Mouse (Mus musculus): ENCODE results near the gene Jade3. TPM values are rescaled to one million over a fixed set of nuclear protein-coding genes. Genes with fewer than 3 reads are reported as not detected.

The Jade3 gene
- polyA plus RNA-seq, 1 experiment from 2014 or later: 5.0 TPM

DNA sequence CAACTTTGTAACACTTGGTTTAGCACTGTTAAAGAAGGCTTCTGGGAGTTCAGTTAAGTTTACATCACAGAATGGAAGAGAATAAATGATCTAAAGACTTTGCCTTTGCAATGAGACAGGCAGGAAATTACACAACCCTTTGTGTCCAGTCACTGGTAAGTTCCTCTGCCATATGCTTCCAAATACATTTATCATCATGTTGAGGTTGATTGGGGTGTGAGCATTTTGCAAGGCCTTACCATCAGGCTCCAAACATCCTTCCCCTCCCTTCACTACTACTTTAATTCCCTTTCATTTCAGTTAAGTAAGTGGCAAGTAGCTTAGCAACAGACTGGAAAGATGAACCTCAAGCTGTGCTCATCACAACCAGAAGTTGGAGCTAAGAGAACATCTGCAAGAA is 96.1 kb downstream of the Jade3 start:
- no peak for ATAC-seq (ENCODE audit: low read depth)
- H3K4me1 ChIP-seq (ENCODE audit: control insufficient read depth, insufficient read depth, low read length): no peaks in the 10 kb centered on the region
- no peaks in the 10 kb centered on the region for H3K9me3 ChIP-seq (ENCODE audit: control insufficient read depth, low read length)
- H3K4me3 ChIP-seq (ENCODE audit: low read depth, low read length): no peak overlapping the region
- H3K27me3 ChIP-seq (ENCODE audit: control insufficient read depth, insufficient read depth, low read length): no peaks in the 10 kb centered on the region
- H3K36me3 ChIP-seq (ENCODE audit: control insufficient read depth, insufficient read depth, low read length): no peaks in the 10 kb centered on the region
- no peak overlapping the region for H3K4me2 ChIP-seq (ENCODE audit: low read depth, low read length)
- H3K27ac ChIP-seq (ENCODE audit: low read depth, low read length): no peak overlapping the region
- H3K9ac ChIP-seq (replicated peaks; ENCODE audit: low read depth, low read length): no peak overlapping the region

DNA sequence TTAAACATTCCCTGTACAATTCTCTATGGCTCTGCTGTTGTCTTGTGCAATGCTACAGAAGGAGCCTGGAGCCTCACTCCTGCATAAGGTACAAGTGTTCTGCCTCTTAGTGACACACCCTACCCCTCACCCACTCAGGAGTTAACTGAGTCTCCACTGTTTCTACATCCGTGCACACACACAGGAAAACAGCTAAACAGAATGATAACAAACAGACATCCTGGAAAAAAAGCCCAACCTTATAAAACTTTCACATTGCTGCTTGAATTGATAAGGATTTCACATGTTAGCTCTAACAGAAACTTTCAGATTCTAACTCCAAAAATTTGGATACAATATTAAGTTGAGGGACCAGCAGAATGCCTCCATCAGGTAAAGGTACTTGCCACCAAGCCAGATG is 107.1 kb downstream of the Jade3 start:
- Histone ChIP-seq H3K36me3 (ENCODE audit: control insufficient read depth, insufficient read depth, low read length) (no peaks in the 10 kb centered on the region), H3K9ac (replicated peaks; ENCODE audit: low read depth, low read length) (no peak overlapping the region), H3K4me1 (ENCODE audit: control insufficient read depth, insufficient read depth, low read length) (no peaks in the 10 kb centered on the region), H3K27ac (ENCODE audit: low read depth, low read length) (no peak overlapping the region), H3K4me3 (ENCODE audit: low read depth, low read length) (no peak overlapping the region), H3K4me2 (ENCODE audit: low read depth, low read length) (no peak overlapping the region), H3K9me3 (ENCODE audit: control insufficient read depth, low read length) (no peaks in the 10 kb centered on the region), H3K27me3 (ENCODE audit: control insufficient read depth, insufficient read depth, low read length) (no peaks in the 10 kb centered on the region)
- 70% methylated on average over 1 of the region's 1 CpGs for WGBS
- ATAC-seq (ENCODE audit: low read depth): no peak

DNA sequence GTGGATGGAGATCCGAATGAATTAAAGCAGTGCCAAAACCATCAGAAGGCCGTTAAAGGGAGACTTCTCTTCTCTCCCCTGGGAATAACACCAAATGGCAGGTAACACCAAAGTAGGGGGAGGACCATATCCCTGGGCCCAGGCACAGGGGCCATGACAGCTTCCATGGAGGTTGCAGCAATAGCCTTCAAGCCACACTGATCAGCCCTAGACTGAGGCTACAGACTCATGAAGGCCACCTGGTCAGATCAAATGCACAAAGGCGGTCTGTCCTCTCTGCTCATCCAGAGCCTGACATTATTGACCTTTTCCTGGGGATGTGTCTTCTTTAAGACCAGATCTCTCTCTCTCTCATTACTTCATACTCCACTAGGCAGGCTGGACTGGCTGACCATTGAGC is 118.4 kb downstream of the Jade3 start:
- no peak for ATAC-seq (ENCODE audit: low read depth)
- H3K27ac ChIP-seq (ENCODE audit: low read depth, low read length): no peak overlapping the region
- WGBS: 90% methylated on average over 3 of the region's 3 CpGs
- no peak overlapping the region for H3K4me3 ChIP-seq (ENCODE audit: low read depth, low read length)
- no peak overlapping the region for H3K4me2 ChIP-seq (ENCODE audit: low read depth, low read length)
- no peaks in the 10 kb centered on the region for H3K9me3 ChIP-seq (ENCODE audit: control insufficient read depth, low read length)
- no peaks in the 10 kb centered on the region for H3K4me1 ChIP-seq (ENCODE audit: control insufficient read depth, insufficient read depth, low read length)
- H3K36me3 ChIP-seq (ENCODE audit: control insufficient read depth, insufficient read depth, low read length): no peaks in the 10 kb centered on the region
- no peaks in the 10 kb centered on the region for H3K27me3 ChIP-seq (ENCODE audit: control insufficient read depth, insufficient read depth, low read length)
- no peak overlapping the region for H3K9ac ChIP-seq (replicated peaks; ENCODE audit: low read depth, low read length)

DNA sequence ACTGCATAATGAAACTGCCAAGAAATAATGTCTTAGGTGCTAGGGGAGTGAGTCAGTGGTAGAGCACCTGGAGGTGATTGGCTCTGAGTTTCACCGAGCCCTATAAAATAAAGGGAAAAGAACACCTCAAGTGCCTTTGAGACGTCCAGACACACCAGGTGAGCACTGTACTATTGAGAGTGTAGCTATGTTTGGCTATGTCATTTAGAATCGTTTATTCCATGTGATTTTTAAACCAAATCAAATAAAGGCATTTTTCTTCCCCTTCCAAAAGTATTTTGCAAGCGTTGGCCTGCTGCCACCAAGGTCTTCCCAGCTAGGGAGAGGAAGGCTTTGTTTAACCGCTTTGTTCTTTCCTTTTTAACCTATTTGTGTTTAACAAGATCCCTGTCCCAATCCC is 122.1 kb downstream of the Jade3 start:
- Histone ChIP-seq H3K4me2 (ENCODE audit: low read depth, low read length) (peak overlapping the region; percentile 53), H3K9me3 (ENCODE audit: control insufficient read depth, low read length) (no peaks in the 10 kb centered on the region), H3K27me3 (ENCODE audit: control insufficient read depth, insufficient read depth, low read length) (no peaks in the 10 kb centered on the region), H3K27ac (ENCODE audit: low read depth, low read length) (no peak overlapping the region), H3K36me3 (ENCODE audit: control insufficient read depth, insufficient read depth, low read length) (no peaks in the 10 kb centered on the region), H3K4me1 (ENCODE audit: control insufficient read depth, insufficient read depth, low read length) (no peaks in the 10 kb centered on the region), H3K4me3 (ENCODE audit: low read depth, low read length) (peak overlapping the region; percentile 31), H3K9ac (replicated peaks; ENCODE audit: low read depth, low read length) (peak overlapping the region; percentile 44; the same call in 1 of the 2 replicates)
- no peak; the same call in 1 of the 2 replicates for ATAC-seq (ENCODE audit: low read depth)
- 51% methylated on average over 5 of the region's 5 CpGs for WGBS

DNA sequence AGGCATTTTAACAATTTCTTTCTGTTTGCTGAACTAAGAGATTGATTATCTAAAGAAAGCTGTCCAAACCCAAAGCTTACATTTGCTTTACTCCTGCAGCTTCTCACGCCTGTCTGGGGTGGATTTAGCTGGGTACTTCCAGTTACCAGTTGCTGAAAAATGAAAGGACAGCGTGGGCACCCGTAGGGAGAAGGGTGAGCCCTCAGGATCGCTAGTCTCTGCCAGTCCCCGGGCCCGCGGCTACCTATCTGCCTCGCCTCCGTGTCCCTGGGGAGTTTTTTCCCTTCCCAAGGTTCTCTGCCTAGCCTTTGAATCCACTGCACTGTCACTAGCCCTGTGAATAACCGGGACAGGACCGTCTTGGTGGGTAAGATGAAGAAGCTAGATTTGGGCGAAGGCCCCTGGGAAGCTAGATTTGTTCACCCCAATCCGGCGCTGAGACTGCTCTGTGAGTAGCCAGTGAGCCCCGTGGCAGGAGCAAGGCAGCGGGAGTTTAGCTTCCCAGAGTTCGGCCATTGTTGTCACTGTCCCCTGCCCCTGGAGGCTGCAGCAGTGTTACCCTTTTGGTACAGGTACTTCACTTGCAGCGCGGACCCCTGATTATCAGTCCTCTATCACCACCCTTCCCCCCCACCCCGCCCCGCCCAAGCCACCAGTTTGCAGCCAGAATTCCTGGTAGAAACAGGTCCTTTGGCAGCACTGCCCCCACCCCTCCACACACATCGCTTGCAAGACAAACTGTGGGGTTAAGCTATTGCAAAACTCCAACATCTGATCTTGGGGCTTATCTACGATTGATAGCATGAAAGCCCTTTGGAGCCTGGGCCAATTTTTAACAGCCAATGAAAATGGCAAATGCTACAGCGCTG is 122.8 kb downstream of the Jade3 start:
- Histone ChIP-seq H3K9ac (replicated peaks; ENCODE audit: low read depth, low read length) (peak overlapping the region; percentile 44), H3K4me3 (ENCODE audit: low read depth, low read length) (peak overlapping the region; percentile 31), H3K4me2 (ENCODE audit: low read depth, low read length) (peak overlapping the region; percentile 53), H3K36me3 (ENCODE audit: control insufficient read depth, insufficient read depth, low read length) (no peaks in the 10 kb centered on the region), H3K27ac (ENCODE audit: low read depth, low read length) (no peak overlapping the region), H3K4me1 (ENCODE audit: control insufficient read depth, insufficient read depth, low read length) (no peaks in the 10 kb centered on the region), H3K27me3 (ENCODE audit: control insufficient read depth, insufficient read depth, low read length) (no peaks in the 10 kb centered on the region), H3K9me3 (ENCODE audit: control insufficient read depth, low read length) (no peaks in the 10 kb centered on the region)
- 17% methylated on average over 24 of the region's 24 CpGs for WGBS
- ATAC-seq (ENCODE audit: low read depth): peak; percentile 63

DNA sequence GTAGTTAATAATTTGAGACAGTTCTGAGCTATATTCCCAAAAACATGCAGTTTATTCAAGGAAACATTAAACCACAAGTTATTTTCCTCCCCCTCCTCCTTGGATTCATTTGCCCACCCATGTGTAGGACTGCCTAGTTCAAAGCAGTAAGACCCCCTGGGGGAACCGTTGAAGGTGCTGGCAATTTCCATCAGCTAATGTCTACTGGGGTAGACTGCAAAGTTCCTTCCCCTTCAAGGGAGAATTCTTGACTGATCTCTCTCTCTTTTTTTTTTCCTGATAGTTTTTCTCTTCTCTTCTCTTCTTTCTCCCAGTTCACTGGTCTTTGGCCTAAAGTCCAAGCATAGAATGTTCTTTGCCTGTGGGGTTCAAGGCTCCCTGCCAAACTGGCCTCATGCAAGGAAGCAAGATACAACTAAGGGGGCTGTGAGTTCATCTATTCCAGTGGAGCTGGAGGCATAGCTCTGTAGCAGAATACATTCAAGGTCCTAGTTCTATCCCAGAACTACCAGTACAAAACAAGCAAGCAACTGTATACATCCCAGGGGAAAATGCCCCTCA is 123.5 kb downstream of the Jade3 start:
- Histone ChIP-seq H3K27me3 (ENCODE audit: control insufficient read depth, insufficient read depth, low read length) (no peaks in the 10 kb centered on the region), H3K4me2 (ENCODE audit: low read depth, low read length) (no peak overlapping the region), H3K4me3 (ENCODE audit: low read depth, low read length) (no peak overlapping the region), H3K27ac (ENCODE audit: low read depth, low read length) (no peak overlapping the region), H3K9me3 (ENCODE audit: control insufficient read depth, low read length) (no peaks in the 10 kb centered on the region), H3K36me3 (ENCODE audit: control insufficient read depth, insufficient read depth, low read length) (no peaks in the 10 kb centered on the region), H3K4me1 (ENCODE audit: control insufficient read depth, insufficient read depth, low read length) (no peaks in the 10 kb centered on the region), H3K9ac (replicated peaks; ENCODE audit: low read depth, low read length) (no peak overlapping the region)
- no peak for ATAC-seq (ENCODE audit: low read depth)
- WGBS: 50% methylated on average over 1 of the region's 1 CpGs

DNA sequence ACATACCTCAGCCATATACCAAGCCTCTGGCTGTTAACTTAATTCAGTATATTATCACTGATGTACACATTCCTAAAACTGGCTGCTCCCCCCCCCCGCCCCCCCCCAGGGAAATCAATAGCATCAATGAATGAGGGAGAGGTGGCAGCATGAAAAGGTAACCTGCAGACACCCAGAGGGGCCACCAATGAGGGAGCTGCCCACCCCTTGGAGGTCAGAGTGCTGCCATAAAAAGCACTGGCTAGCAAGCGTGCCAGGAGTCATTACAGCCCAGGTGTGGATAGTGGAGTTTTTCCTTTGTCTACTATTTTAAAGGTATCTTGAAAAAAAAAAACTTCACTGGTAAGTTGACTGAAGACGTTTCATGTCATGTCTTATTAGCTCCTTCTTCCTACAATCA is 124.0 kb downstream of the Jade3 start, which contains the start of gene Rgn:
Gene Rgn, plus strand, starts transcription at position 256 of the 400 bp plus-strand sequence.
- Histone ChIP-seq H3K4me1 (ENCODE audit: control insufficient read depth, insufficient read depth, low read length) (no peaks in the 10 kb centered on the region), H3K9ac (replicated peaks; ENCODE audit: low read depth, low read length) (no peak within 1 kb of the TSS), H3K27ac (ENCODE audit: low read depth, low read length) (no peak within 1 kb of the TSS), H3K27me3 (ENCODE audit: control insufficient read depth, insufficient read depth, low read length) (no peaks in the 10 kb centered on the region), H3K36me3 (ENCODE audit: control insufficient read depth, insufficient read depth, low read length) (no peaks in the 10 kb centered on the region), H3K4me3 (ENCODE audit: low read depth, low read length) (0 out of 2 replicates have a peak within 1 kb of the TSS, but pooled peaks have one; percentile 31), H3K9me3 (ENCODE audit: control insufficient read depth, low read length) (no peaks in the 10 kb centered on the region), H3K4me2 (ENCODE audit: low read depth, low read length) (peak within 1 kb of the TSS; percentile 53)
- WGBS: 77% methylated on average over 3 of the region's 3 CpGs
- ATAC-seq (ENCODE audit: low read depth): no peak

DNA sequence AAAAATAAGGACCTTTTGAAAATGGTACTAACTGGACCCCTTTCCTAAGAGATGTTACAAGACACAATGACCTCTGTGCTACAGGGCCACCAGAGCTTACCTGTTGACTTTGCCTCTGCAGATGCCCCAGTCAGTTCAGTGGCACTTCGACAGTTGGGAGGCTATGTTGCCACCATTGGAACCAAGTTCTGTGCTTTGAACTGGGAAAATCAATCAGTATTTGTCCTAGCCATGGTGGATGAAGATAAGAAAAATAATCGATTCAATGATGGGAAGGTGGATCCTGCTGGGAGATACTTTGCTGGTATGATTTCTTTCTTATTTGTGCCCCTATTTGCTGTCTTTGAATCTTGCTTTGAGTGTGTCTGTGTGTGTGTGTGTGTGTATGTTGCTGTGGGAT is 126.7 kb downstream of the Jade3 start:
- no peak overlapping the region for H3K27ac ChIP-seq (ENCODE audit: low read depth, low read length)
- H3K36me3 ChIP-seq (ENCODE audit: control insufficient read depth, insufficient read depth, low read length): no peaks in the 10 kb centered on the region
- no peak overlapping the region for H3K4me3 ChIP-seq (ENCODE audit: low read depth, low read length)
- no peak overlapping the region for H3K4me2 ChIP-seq (ENCODE audit: low read depth, low read length)
- no peaks in the 10 kb centered on the region for H3K27me3 ChIP-seq (ENCODE audit: control insufficient read depth, insufficient read depth, low read length)
- no peaks in the 10 kb centered on the region for H3K4me1 ChIP-seq (ENCODE audit: control insufficient read depth, insufficient read depth, low read length)
- no peak for ATAC-seq (ENCODE audit: low read depth)
- H3K9me3 ChIP-seq (ENCODE audit: control insufficient read depth, low read length): no peaks in the 10 kb centered on the region
- H3K9ac ChIP-seq (replicated peaks; ENCODE audit: low read depth, low read length): no peak overlapping the region
- 94% methylated on average over 2 of the region's 2 CpGs for WGBS

DNA sequence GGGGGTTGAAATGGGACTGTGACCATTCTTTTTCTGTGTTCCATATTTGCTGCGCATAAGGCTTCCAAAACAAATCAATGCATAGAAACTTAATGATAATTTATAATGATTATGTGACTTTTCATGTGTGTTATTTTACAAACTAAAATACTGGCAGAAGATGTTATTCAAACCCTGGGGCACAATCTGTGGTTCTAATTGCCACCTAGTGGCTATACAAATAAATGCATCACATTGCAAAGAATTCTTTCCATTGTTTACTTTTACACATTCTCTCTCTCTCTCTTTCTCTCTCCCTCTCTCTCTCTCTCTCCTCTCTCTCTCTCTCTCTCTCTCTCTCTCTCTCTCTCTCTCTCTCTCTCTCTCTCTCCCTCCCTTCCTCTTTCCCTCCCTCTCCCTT is 136.4 kb downstream of the Jade3 start:
- no peak overlapping the region for H3K27ac ChIP-seq (ENCODE audit: low read depth, low read length)
- no peaks in the 10 kb centered on the region for H3K4me1 ChIP-seq (ENCODE audit: control insufficient read depth, insufficient read depth, low read length)
- H3K36me3 ChIP-seq (ENCODE audit: control insufficient read depth, insufficient read depth, low read length): no peaks in the 10 kb centered on the region
- H3K4me2 ChIP-seq (ENCODE audit: low read depth, low read length): no peak overlapping the region
- ATAC-seq (ENCODE audit: low read depth): no peak
- 21% methylated on average over 1 of the region's 1 CpGs for WGBS
- H3K9ac ChIP-seq (replicated peaks; ENCODE audit: low read depth, low read length): no peak overlapping the region
- H3K4me3 ChIP-seq (ENCODE audit: low read depth, low read length): no peak overlapping the region
- H3K27me3 ChIP-seq (ENCODE audit: control insufficient read depth, insufficient read depth, low read length): no peaks in the 10 kb centered on the region
- H3K9me3 ChIP-seq (ENCODE audit: control insufficient read depth, low read length): no peaks in the 10 kb centered on the region

All from neural tube, embryonic 14.5 days (tissue).